Mouse (Mus musculus): Measurements from ENCODE around the gene Iffo2. TPM values are rescaled to one million over a fixed set of nuclear protein-coding genes. Genes with fewer than 3 reads are reported as not detected.

The Iffo2 gene
- total and polyA plus RNA-seq, 3 experiments: 1.3 to 2.7 TPM; not detected in 1

GRCm38 (mm10) chr4:139580663-139581336 lies 50.5 kb downstream of the Iffo2 start:
- H3K27ac ChIP-seq (ENCODE audit: control insufficient read depth, low read depth, low read length): no peak overlapping the region
- H3K79me2 ChIP-seq (ENCODE audit: control insufficient read depth, insufficient read depth, low read length, poor library complexity): no peaks in the 10 kb centered on the region
- H3K4me3 ChIP-seq (ENCODE audit: control insufficient read depth in 1 of 2, insufficient read depth in 1 of 2, low read depth in 2 of 2, low read length in 2 of 2): no peak overlapping the region
- no peaks in the 10 kb centered on the region for H3K27me3 ChIP-seq (ENCODE audit: control insufficient read depth in 1 of 2, insufficient read depth in 2 of 2, low read length in 2 of 2)
- H3K4me1 ChIP-seq (ENCODE audit: control insufficient read depth in 1 of 2, insufficient read depth in 2 of 2, low read length in 2 of 2): no peaks in the 10 kb centered on the region
- H3K9ac ChIP-seq (ENCODE audit: control insufficient read depth, low read depth, low read length, poor library complexity, severe bottlenecking): no peak overlapping the region
- DNase-seq (ENCODE audit: low read depth, low spot score): no peak
- H3K36me3 ChIP-seq (ENCODE audit: control insufficient read depth in 1 of 2, insufficient read depth in 2 of 2, low read length in 2 of 2): no peaks in the 10 kb centered on the region
- TF ChIP-seq GABPA (IDR thresholded peaks at IDR 0.05; ENCODE audit: low read depth, low read length) (no peak), MYB (IDR thresholded peaks at IDR 0.05; ENCODE audit: low read depth, low read length) (no peak), UBTF (IDR thresholded peaks at IDR 0.05; ENCODE audit: borderline replicate concordance, insufficient read depth, low read depth, low read length) (no peak), NELFE (IDR thresholded peaks at IDR 0.05; ENCODE audit: low read depth, low read length) (no peak), GATA1 (IDR thresholded peaks at IDR 0.05; ENCODE audit: low read depth, low read length) (no peak), MYC (IDR thresholded peaks at IDR 0.05; ENCODE audit: low read depth, low read length) (no peak), ELF1 (IDR thresholded peaks at IDR 0.05; ENCODE audit: low read depth, low read length) (no peak), RCOR1 (IDR thresholded peaks at IDR 0.05; ENCODE audit: low read depth, low read length) (no peak), ZC3H11A (IDR thresholded peaks at IDR 0.05; ENCODE audit: low read depth, low read length) (no peak), TBP (IDR thresholded peaks at IDR 0.05; ENCODE audit: low read depth, low read length) (no peak), ZKSCAN1 (IDR thresholded peaks at IDR 0.05; ENCODE audit: low read depth, low read length) (no peak), MAX (IDR thresholded peaks at IDR 0.05; ENCODE audit: low read length) (no peak), E2F4 (IDR thresholded peaks at IDR 0.05; ENCODE audit: borderline replicate concordance, low read depth, low read length) (no peak)
- H3K9me3 ChIP-seq (replicated peaks; ENCODE audit: insufficient read depth, low read length): no peaks in the 10 kb centered on the region

- Histone ChIP-seq H3K36me3 (ENCODE audit: control insufficient read depth in 1 of 2, insufficient read depth in 2 of 2, low read length in 2 of 2) (no peaks in the 10 kb centered on the region), H3K9me3 (replicated peaks; ENCODE audit: insufficient read depth, low read length) (no peaks in the 10 kb centered on the region), H3K27ac (ENCODE audit: control insufficient read depth, low read depth, low read length) (no peak overlapping the region), H3K79me2 (ENCODE audit: control insufficient read depth, insufficient read depth, low read length, poor library complexity) (no peaks in the 10 kb centered on the region), H3K27me3 (ENCODE audit: control insufficient read depth in 1 of 2, insufficient read depth in 2 of 2, low read length in 2 of 2) (no peaks in the 10 kb centered on the region), H3K9ac (ENCODE audit: control insufficient read depth, low read depth, low read length, poor library complexity, severe bottlenecking) (no peak overlapping the region), H3K4me1 (ENCODE audit: control insufficient read depth in 1 of 2, insufficient read depth in 2 of 2, low read length in 2 of 2) (no peaks in the 10 kb centered on the region), H3K4me3 (ENCODE audit: control insufficient read depth in 1 of 2, insufficient read depth in 1 of 2, low read depth in 2 of 2, low read length in 2 of 2) (no peak overlapping the region)
- no peak for DNase-seq (ENCODE audit: low read depth, low spot score)
- TF ChIP-seq MAFK (IDR thresholded peaks at IDR 0.05; ENCODE audit: borderline replicate concordance, low read depth, low read length) (no peak), GATA1 (IDR thresholded peaks at IDR 0.05; ENCODE audit: low read depth, low read length) (no peak), MAZ (IDR thresholded peaks at IDR 0.05; ENCODE audit: low read depth, low read length) (no peak), POLR2AphosphoS2 (IDR thresholded peaks at IDR 0.05; ENCODE audit: low read length) (no peak), TAL1 (IDR thresholded peaks at IDR 0.05; ENCODE audit: low read length) (no peak), CHD1 (IDR thresholded peaks at IDR 0.05; ENCODE audit: low read depth, low read length) (no peak), SMC3 (IDR thresholded peaks at IDR 0.05; ENCODE audit: low read depth, low read length) (no peak), RCOR1 (IDR thresholded peaks at IDR 0.05; ENCODE audit: low read depth, low read length) (no peak), POLR2A (IDR thresholded peaks at IDR 0.05; ENCODE audit: control insufficient read depth in 1 of 2, insufficient read depth in 1 of 2, low read depth in 1 of 2, low read length in 2 of 2, poor library complexity in 1 of 2) (no peak), TCF12 (IDR thresholded peaks at IDR 0.05; ENCODE audit: low read depth, low read length) (no peak)
Measured at GRCm38 (mm10) chr4:139581427-139582051, 51.2 kb downstream of the Iffo2 start.
